Mouse (Mus musculus): Measurements from ENCODE around the gene Gucy2f.

- TF ChIP-seq CTCF (IDR thresholded peaks at IDR 0.05; ENCODE audit: insufficient read depth, low read length), result no peak
- no peak for TF ChIP-seq POLR2A (IDR thresholded peaks at IDR 0.05; ENCODE audit: borderline replicate concordance, extremely low read depth, low read depth, low read length)
These were observed 40.4 kb upstream of the Gucy2f start for GRCm38 (mm10) chrX:142237101-142237500.

All from lung, adult 2 months (tissue).